In the genomic region with DNA sequence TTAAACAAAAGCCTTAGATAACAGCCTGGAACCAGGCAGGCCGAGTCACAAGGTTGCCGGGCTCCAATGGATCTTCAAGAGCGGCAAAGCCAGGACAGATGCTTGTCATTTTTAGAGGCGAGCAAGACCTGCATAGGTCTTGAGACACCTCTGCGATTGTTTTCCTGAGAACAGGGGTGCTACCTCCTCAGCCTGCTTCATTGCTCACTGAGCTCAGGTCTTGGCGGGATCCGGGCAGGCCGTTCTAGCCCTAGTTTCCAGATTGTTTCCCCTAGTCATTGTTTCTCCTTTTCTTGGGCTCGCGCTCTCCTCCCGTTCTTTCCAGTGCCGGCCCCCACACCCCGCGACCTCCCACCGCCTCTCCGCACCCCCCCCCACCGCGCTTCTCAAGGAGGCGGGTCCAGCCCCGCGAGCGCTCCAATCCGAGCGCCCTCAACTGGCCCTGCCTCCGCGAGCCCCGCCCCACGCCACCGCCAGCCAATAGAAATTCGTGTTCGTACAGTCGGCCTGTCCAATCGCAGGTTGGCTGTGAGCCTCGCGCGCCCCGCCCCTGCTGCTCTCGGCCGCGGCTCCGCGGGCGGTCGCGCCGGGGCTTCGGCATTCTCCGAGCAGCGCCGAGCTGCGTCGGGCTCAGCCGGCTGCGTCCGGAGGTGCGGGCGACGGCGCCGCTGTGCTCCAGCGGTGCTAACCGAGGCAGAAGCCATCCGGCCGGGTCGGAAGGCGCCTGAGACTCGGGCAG, we compare ENCODE assay signal across 8 mouse cellular contexts. TPM values are rescaled to one million over a fixed set of nuclear protein-coding genes. Genes with fewer than 3 reads are reported as not detected.
DNase-seq lines count a peak whose midpoint lies in the region; ATAC-seq and TF ChIP-seq lines count a peak whose summit lies in the region.

A gene (plus strand): TSS at position 600 of the 739 bp plus-strand sequence.

- peaks cover 26% of the 10 kb centered on the region; the same call in 1 of the 2 replicates for H3K27me3 ChIP-seq in G1E (ENCODE audit: insufficient read depth, low read length)
- no peaks in the 10 kb centered on the region for H3K27me3 ChIP-seq in forebrain, postnatal 0 days (ENCODE audit: insufficient read depth, low read length)
- no peaks in the 10 kb centered on the region for H3K27me3 ChIP-seq in lung, embryonic 16.5 days (ENCODE audit: control insufficient read depth, insufficient read depth, low read depth, low read length)

- peak within 1 kb of the TSS; percentile 91 for H3K27ac ChIP-seq in forebrain, postnatal 0 days (ENCODE audit: low read depth, low read length)
- H3K27ac ChIP-seq in lung, embryonic 16.5 days (ENCODE audit: low read length): peak within 1 kb of the TSS; percentile 98

- DNase-seq in G1E (ENCODE audit: low spot score): peak; percentile 95
- DNase-seq in cerebellum, adult 18-20 months: peak; percentile 99 to 100
- peak; percentile 98 for DNase-seq in forebrain, postnatal 0 days
- peak; percentile 100 for DNase-seq in heart, postnatal 4 days
- peak; percentile 91 for DNase-seq in layer of hippocampus, adult 9-10 months (ENCODE audit: low spot score)
- peak; percentile 91 for DNase-seq in ovary, postnatal 10 days (ENCODE audit: low spot score)
- peak; percentile 98 to 99 for DNase-seq in thymus, postnatal 10 days (ENCODE audit: low spot score in 2 of 2)

- peak within 1 kb of the TSS; percentile 76 for H3K4me2 ChIP-seq in forebrain, postnatal 0 days (ENCODE audit: low read depth)
- peak within 1 kb of the TSS; percentile 87 for H3K4me2 ChIP-seq in lung, embryonic 16.5 days (ENCODE audit: low read depth, low read length)

- peak within 1 kb of the TSS; percentile 87 for H3K4me3 ChIP-seq in G1E (ENCODE audit: low read depth, low read length)
- peak within 1 kb of the TSS; percentile 92 for H3K4me3 ChIP-seq in forebrain, postnatal 0 days (ENCODE audit: low read depth, low read length)
- peak within 1 kb of the TSS; percentile 87 for H3K4me3 ChIP-seq in lung, embryonic 16.5 days (ENCODE audit: low read length)

- no peak for TF ChIP-seq CTCF in G1E (IDR thresholded peaks at IDR 0.05; ENCODE audit: low read depth, low read length)
- TF ChIP-seq CTCF in forebrain, postnatal 0 days (IDR thresholded peaks at IDR 0.05; ENCODE audit: low read depth): no peak

- H3K9me3 ChIP-seq in G1E (replicated peaks): no peaks in the 10 kb centered on the region
- no peaks in the 10 kb centered on the region for H3K9me3 ChIP-seq in forebrain, postnatal 0 days (ENCODE audit: low read length)
- no peaks in the 10 kb centered on the region for H3K9me3 ChIP-seq in lung, embryonic 16.5 days (ENCODE audit: control insufficient read depth, low read length)

- H3K4me1 ChIP-seq in G1E (ENCODE audit: insufficient read depth, low read depth, low read length): peaks cover 68% of the 10 kb centered on the region
- H3K4me1 ChIP-seq in forebrain, postnatal 0 days (ENCODE audit: insufficient read depth): peaks cover 25% of the 10 kb centered on the region
- peaks cover 49% of the 10 kb centered on the region for H3K4me1 ChIP-seq in lung, embryonic 16.5 days (replicated peaks; ENCODE audit: control insufficient read depth, insufficient read depth, low read length)

- H3K9ac ChIP-seq in forebrain, postnatal 0 days: peak within 1 kb of the TSS; percentile 92
- H3K9ac ChIP-seq in lung, embryonic 16.5 days (ENCODE audit: low read length): peak within 1 kb of the TSS; percentile 92

- ATAC-seq in G1E (ENCODE audit: extremely low read depth, insufficient number of reproducible peaks, low FRiP score, poor library complexity, severe bottlenecking): peak; percentile 95
- ATAC-seq in forebrain, postnatal 0 days: peak; percentile 96
- peak; percentile 95 for ATAC-seq in lung, embryonic 16.5 days (ENCODE audit: low read depth)

- under 1% methylated on average over 66 of the region's 67 CpGs for WGBS in forebrain, postnatal 0 days
- under 1% methylated on average over 59 of the region's 67 CpGs for WGBS in lung, embryonic 16.5 days

- H3K36me3 ChIP-seq in G1E (replicated peaks): peaks cover 19% of the 10 kb centered on the region
- no peaks in the 10 kb centered on the region for H3K36me3 ChIP-seq in forebrain, postnatal 0 days (ENCODE audit: insufficient read depth)
- no peaks in the 10 kb centered on the region for H3K36me3 ChIP-seq in lung, embryonic 16.5 days (ENCODE audit: control insufficient read depth, insufficient read depth, low read length)

RNA-seq across cellular contexts. Expression of the gene that starts here (rescaled TPM):
- total RNA-seq in G1E (2014; fragmentation: Nextera tagmentation) (33.6 and 35.0 TPM in 2 replicates), G1E (2017) (28.7 and 30.1 TPM in 2 replicates)
- polyA plus RNA-seq in G1E (2012): 28.9 and 32.7 TPM in 2 replicates
- total RNA-seq in forebrain, postnatal 0 days (2014; rRNA removed): 17.6 and 19.7 TPM in 2 replicates
- 7.2 and 7.5 TPM in 2 replicates for polyA plus RNA-seq in forebrain, postnatal 0 days (2015; fragmentation: Nextera tagmentation; extraction: Ambion mirVana)
- 10 to 100 TPM in 1 of 2 experiments, 1 to 10 TPM in 1; 9.9 to 11.0 TPM for total RNA-seq in heart, postnatal 4 days (2021)
- polyA plus RNA-seq in lung, embryonic 16.5 days (2015; fragmentation: Nextera tagmentation; extraction: Ambion mirVana): 11.9 and 12.7 TPM in 2 replicates

Comparison
In these comparisons a context has a peak if more than half of its experiments do, and no peak if none do; other contexts are left out.
1. Peak in every context shown above with its lines: DNase-seq, ATAC-seq, H3K4me3 ChIP-seq and H3K27ac ChIP-seq.